Mouse (Mus musculus) kidney, postnatal 14 days (tissue): ENCODE data around the gene Pgm2.

Source experiments
- DNase-seq: peaks from one replicate; pipeline ENCODE4 v3.0.0; 2022; ENCODE audit warnings: mixed read lengths

The Pgm2 gene

GRCm38 (mm10) chr5:64092748-64093292 lies at the start of gene Pgm2:
Gene Pgm2, plus strand, starts transcription at chr5:64092950.
- peak; percentile 89 for DNase-seq

DNA sequence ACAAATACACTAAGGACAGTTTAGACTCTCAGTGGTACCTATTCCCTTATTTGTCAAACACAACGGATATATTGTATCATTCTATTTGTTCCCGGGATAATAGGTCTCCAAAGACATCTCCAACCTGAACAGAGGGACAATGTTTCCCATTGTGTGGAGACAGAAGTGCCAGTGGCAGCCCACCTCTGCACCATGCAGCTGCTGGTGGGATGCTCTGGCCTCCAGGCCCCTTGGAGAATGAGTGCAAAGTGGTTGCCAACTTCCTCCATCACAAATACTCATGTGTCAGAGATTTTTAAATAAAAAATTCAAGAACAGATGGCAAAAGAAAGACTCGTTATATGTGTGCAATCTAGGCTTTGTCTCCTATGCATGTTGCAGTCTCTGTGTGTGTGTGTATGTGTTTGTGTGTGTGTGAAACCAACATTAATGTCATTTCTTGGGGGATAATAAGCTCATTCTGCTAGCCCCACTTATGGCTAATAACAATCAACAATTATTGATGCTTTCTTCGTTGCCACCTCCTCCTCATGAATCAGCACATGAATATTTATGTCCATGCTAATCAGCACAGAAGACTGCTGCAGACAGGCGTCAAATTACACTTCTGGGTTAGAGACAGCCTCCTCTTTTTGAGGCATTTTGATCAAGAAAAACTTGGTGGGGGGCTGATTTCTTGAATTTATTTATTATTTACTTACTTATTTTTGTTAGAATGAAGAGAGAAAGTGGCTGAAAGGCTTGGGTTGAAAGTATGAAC lies 48.9 kb upstream of the Pgm2 start:
- no peak for DNase-seq

DNA sequence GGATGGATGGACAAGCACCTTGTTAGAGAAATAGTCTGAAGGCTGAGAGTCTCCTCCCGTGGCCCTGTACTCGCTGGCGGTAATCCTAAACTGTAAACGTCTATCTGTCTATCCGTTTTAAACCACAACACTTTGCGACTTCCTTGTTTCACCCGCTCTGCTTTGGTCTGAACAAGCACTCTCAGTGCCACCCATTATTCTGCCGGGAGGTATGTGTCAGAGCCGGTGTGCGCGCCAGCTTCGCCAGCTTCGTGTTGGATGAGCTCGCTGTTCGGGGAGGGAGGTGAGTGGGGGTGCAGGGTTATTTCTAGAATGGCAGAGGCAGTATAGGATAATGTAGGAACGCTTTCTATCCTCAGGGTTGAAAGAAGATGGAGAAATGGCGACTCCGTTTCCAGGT lies 48.0 kb upstream of the Pgm2 start:
- no peak for DNase-seq

DNA sequence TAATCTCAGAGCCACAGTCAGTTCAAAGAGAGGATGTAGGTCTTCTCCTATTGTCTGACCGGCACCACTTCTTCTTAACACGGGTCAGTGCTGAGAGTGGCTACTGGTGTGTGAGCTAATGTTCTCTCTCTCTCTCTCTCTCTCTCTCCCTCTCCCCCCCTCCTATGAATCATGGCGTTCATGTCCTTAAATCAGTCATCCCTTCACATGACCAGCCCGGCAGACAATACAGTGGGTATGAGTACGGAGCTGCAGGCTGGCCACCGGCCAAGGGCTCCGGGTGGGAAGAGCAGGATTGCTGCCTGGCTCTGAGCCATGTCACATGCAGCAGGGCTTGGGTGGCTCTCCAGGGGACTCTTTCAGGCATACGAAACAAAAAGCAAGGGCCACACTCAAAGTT lies 47.2 kb upstream of the Pgm2 start:
- DNase-seq = peak; percentile 86

DNA sequence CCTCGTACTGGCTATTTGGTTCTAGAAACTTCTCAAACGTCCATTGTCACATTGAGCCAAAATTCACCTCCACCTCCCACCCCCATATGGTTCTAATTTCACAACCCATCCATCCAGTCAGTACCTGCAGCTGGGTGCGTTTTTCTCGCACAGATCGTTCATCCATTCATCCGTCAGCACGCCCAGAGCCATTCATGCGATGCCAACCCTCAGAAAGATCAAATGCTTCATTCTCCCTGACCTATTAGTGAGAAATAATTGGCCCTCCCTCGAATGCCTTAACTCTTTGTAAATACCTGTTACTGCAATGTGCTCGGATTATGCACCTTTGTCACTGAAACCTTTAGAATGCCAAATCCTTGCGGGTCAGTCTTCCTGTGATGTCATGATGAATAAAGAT lies 45.8 kb upstream of the Pgm2 start:
- DNase-seq = no peak

DNA sequence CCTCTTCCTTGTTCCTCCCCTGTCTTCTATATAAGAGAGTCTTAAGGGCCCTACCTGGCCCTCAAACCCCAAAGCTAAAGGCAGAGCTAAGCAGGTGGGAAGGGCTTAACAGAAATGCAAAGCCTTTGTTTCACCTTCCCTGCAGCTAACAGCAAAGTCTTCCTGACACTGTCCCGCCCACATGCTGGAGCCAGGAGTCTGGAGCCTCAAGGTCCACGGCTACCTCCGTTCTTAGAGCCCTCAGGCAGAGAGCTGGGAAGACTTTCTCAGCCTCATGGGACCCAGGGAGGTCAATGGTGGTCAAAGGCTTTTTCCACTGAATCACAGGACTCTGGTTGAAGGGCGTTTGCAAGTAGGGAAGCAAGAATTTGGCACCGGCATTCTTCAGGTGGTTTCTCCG lies 44.8 kb upstream of the Pgm2 start:
- no peak for DNase-seq

DNA sequence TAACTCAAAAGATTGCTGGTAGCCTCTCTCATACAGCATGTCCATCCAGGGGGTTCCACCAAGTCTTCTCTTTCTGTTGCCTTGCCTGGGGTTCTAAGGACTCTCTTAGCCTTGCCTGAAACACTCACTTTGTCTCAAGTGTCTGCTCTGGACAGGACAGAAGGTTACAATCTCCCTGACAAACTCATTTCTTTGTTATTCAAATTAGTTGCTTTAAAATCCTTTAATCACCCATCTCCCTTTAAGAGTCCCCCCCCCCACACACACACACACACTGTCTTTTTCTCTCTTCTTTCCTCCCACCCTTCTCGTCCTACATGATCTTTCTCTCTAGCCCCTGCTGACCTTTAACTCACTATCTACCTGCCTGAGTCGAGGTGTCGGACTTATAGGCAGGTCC lies 44.1 kb upstream of the Pgm2 start:
- no peak for DNase-seq

DNA sequence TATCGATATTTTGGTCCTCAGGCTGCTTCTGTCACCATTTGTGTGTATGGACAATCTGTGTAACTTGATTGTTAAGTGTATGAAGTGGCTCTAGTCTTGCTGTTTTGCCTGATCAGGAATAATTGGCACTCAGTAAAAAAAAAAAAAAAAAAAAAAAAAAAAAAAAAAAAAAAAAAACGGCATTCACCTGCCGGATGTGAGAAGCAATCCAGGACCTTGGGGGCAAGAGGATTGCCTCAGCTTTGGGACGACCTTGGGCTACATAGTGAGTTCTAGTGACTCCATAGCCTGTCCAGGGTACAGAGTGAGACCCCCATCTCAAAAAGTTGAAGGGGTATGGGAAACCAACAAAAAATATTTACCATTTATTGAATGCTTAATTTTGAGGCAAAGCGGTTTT lies 43.5 kb upstream of the Pgm2 start:
- DNase-seq = no peak

GRCm38 (mm10) chr5:64053010-64053409 lies 39.7 kb upstream of the Pgm2 start:
- no peak for DNase-seq

DNA sequence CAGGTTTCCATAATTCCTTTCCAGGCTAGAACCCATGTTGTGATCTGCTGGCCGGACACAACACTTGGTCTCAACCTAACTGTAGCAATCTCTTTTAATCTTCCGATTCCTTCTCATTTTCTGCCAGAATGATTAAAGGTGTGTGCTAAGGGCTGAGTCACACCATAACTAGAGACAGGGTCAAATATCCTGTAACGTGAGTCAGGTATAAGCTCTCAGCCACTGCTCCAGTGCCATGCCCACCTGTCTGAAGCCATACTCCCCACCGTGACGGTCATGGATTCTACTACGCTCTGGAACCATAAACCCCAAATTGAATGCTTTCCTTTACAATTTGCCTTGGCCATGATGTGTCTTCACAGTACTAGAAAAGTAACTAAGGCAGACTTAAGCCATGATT lies 36.5 kb upstream of the Pgm2 start:
- no peak for DNase-seq

- no peak for DNase-seq
These were observed 31.9 kb upstream of the Pgm2 start for GRCm38 (mm10) chr5:64060881-64061280.

GRCm38 (mm10) chr5:64061643-64062042 lies 31.1 kb upstream of the Pgm2 start:
- DNase-seq = no peak

DNA sequence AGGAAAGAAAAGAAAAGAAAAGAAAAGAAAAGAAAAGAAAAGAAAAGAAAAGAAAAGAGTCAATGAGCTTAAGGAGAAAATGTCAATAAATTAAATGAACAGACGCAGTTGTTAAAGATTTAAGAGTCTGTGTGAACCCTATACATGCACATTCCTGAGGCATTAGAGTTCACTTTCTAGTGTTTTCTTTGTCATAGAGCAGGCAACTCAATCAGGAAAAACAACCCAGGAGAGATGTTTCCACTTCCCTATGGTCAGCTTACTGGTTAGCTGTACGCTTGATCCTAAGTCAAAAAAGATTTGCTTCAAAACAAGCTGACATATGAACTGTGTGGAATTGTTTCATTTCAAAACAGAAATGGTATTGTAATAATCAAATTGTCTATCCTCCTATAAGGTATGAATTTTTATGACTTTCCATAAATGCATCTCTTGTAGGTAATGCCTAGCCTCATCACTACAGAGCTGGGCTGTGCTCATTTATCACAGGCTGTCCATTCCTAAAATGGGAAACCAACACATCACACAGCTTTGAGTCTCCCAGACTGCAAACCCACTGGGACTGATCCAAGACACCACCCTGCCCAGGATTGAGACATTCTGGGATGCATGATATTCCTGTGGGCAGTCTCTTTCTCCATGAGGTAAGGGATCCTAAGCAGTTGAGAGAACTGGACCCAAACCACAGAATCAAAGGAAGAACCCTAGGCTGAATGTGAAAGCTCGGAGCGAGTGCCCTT lies 29.7 kb upstream of the Pgm2 start:
- DNase-seq = no peak

DNA sequence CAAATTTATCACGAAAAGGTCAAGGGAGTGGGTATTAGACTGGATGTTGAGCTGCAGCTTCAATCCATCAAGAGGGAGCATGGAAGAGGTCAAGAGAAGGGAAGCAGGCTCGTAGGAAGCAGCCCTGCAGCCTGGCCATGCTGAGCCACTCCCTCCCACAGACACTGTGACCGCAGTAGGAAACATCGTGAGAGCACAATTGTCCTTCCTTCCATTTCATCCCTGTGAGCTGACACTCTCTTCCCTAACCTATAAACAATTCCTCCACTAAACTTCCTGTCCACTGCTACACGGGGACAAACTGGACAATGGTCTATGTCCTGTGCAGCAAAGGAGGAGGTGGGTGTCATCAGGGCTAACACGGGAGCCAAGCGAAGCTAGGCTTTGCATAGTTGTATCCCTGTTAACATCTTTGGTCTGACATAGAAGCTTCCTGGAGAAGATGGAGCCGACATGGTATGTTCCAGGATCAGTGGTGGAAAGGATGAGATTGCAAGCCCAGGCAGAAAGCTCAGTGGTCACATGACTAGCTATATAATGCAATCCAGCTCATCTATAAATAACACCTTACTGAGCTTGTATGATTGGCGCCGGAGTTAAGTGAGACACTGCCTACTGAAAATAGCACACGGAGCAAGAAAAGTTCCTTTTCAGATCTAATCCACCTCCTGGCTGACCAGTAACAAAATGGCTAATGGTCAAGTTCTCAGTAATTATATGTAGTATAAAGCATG lies 29.0 kb upstream of the Pgm2 start:
- DNase-seq = peak; percentile 28

DNA sequence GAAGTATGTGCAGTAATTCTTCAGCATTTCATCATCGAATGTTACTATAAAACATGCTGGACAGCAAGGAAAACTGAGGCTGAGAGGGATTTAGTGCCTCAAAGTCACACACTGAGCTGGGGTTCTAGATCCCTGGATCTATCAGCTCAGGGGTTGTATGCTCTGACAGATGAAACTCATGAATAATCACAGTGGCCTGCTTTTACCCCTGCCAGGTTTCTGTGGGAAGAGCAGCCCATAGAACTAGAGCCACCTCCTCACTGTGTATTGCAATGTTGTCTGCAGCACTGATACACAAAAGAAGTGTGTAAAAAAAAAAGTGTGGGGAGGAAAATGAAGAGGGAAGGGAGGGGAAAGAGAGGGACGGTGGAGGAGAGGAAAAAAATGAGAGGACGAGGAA lies 28.3 kb upstream of the Pgm2 start:
- no peak for DNase-seq

- no peak for DNase-seq
These were observed 27.2 kb upstream of the Pgm2 start for GRCm38 (mm10) chr5:64065497-64066046.

GRCm38 (mm10) chr5:64066159-64066558 lies 26.6 kb upstream of the Pgm2 start:
- DNase-seq = no peak

GRCm38 (mm10) chr5:64067576-64067975 lies 25.2 kb upstream of the Pgm2 start:
- DNase-seq = no peak

GRCm38 (mm10) chr5:64070081-64070673 lies 22.6 kb upstream of the Pgm2 start:
- peak; percentile 81 for DNase-seq

DNA sequence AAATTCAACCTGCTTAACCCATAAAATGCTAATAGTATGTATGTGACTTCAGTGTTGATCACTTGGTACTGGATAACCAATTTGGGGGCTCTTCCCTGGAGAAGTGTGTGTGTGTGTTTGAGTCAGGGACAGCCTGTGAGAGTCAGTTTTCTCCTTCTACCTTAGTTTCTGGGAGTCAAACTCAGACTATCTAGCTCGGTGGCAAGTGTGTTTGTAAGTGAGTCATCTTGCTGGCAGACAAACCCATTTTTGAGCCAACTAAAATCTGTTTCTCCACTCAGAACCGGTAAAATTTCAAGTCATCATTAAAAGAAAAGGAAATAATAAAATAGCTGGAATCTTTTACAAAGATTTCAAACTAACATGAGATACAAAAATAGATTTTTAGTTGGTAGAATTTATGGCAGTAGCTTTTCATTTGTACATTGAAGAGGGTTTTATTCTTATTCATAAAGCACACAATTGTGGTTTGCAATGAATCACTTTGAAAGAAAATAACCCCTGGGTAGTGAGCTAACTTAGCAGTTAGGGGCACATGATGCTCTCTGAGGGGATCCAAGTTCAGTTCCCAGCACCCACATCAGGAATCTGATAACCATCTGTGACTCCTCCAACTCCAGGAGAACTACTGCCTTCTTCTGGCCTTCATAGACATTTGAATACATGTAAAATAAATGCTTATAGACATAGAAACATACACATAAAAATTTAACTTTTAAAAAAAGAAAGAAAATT lies 21.8 kb upstream of the Pgm2 start:
- DNase-seq = no peak

GRCm38 (mm10) chr5:64074455-64074854 lies 18.3 kb upstream of the Pgm2 start:
- no peak for DNase-seq

DNA sequence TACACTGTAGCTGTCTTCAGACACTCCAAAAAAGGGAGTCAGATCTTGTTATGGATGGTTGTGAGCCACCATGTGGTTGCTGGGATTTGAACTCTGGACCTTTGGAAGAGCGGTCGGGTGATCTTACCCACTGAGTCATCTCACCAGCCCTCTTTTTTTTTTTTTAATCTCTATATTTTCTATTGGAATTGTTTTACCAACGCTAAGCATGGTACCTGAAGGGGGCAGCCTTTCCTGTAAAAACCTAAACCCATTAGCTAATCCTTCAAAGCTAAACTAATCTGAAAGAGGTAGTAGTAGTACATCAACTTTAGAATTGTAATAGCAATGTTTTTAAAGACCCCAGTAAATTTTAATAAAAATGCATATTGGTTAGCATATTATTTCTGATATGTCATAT lies 17.2 kb upstream of the Pgm2 start:
- DNase-seq = peak; percentile 42
